Mouse (Mus musculus) heart, postnatal 4 days (tissue): Measurements from ENCODE around the gene Il12b. TPM values are rescaled to one million over a fixed set of nuclear protein-coding genes. Genes with fewer than 3 reads are reported as not detected.
"Not testable (repeated sequence)": the region's sequence is repeated elsewhere in the genome, so short reads cannot be mapped to it uniquely, and the experiment has no call there.

Experiments used
- DNase-seq: peaks from one replicate; pipeline ENCODE4 v3.0.0; 2021
- total RNA-seq, 2 experiments: library from RNA; stranded (reverse); gene quantifications; 2 replicates each; pipeline ENCODE4 v1.2.3; 2021

Gene Il12b
- total RNA-seq, 2 experiments from 2014 or later, result not detected

GRCm38 (mm10) chr11:44412276-44412675 lies 12.4 kb downstream of the Il12b start:
- no peak for DNase-seq

- no peak for DNase-seq
Observed at GRCm38 (mm10) chr11:44413371-44413770, 13.5 kb downstream of the Il12b start.

GRCm38 (mm10) chr11:44414605-44415004 lies 14.7 kb downstream of the Il12b start:
- DNase-seq, result no peak

- DNase-seq, result no peak
Observed at GRCm38 (mm10) chr11:44417403-44417802, 17.5 kb downstream of the Il12b start.

GRCm38 (mm10) chr11:44422337-44423111 lies 22.7 kb downstream of the Il12b start:
- no peak for DNase-seq

GRCm38 (mm10) chr11:44423261-44423660 lies 23.4 kb downstream of the Il12b start:
- DNase-seq, result no peak

- no peak for DNase-seq
Observed at GRCm38 (mm10) chr11:44423955-44424354, 24.1 kb downstream of the Il12b start.

GRCm38 (mm10) chr11:44425006-44425405 lies 25.1 kb downstream of the Il12b start:
- no peak for DNase-seq

- no peak for DNase-seq
Observed at GRCm38 (mm10) chr11:44425626-44426025, 25.8 kb downstream of the Il12b start.

GRCm38 (mm10) chr11:44427951-44428350 lies 28.1 kb downstream of the Il12b start:
- DNase-seq, result no peak

- no peak for DNase-seq
Observed at GRCm38 (mm10) chr11:44430036-44430435, 30.2 kb downstream of the Il12b start.

- no peak for DNase-seq
Observed at GRCm38 (mm10) chr11:44437786-44438185, 37.9 kb downstream of the Il12b start.

- no peak for DNase-seq
Observed at GRCm38 (mm10) chr11:44451046-44451445, 51.2 kb downstream of the Il12b start.

GRCm38 (mm10) chr11:44452016-44452415 lies 52.2 kb downstream of the Il12b start:
- not testable (repeated sequence) for DNase-seq

GRCm38 (mm10) chr11:44453423-44453822 lies 53.6 kb downstream of the Il12b start:
- peak; percentile 71 for DNase-seq

GRCm38 (mm10) chr11:44461493-44461892 lies 61.6 kb downstream of the Il12b start:
- DNase-seq, result peak; percentile 24

Other genes with a start within 250 kb of the Il12b start
- gene Ublcp1, start 70.4 kb downstream of the Il12b start, total RNA-seq, result 10 to 100 TPM; 36.4 to 41.5 TPM
- 10 to 100 TPM; 30.0 TPM for gene Rnf145, start 118.9 kb downstream of the Il12b start, total RNA-seq
- 10 to 100 TPM; 27.2 to 31.0 TPM for gene Ebf1, start 217.3 kb downstream of the Il12b start, total RNA-seq